Mouse (Mus musculus) c-Kit-negative CD71-positive TER-119-positive erythroid progenitor cells, embryonic 14.5 days (primary cell): ENCODE data around the gene Ermap.

Experiments used
- DNase-seq: peaks from one replicate; pipeline ENCODE4 v3.0.0-alpha.2; 2013; ENCODE audit warnings: low read depth, low spot score

Ermap gene

GRCm38 (mm10) chr4:119138171-119138570 is 51.6 kb downstream of the Ermap start:
- DNase-seq: no peak

DNA sequence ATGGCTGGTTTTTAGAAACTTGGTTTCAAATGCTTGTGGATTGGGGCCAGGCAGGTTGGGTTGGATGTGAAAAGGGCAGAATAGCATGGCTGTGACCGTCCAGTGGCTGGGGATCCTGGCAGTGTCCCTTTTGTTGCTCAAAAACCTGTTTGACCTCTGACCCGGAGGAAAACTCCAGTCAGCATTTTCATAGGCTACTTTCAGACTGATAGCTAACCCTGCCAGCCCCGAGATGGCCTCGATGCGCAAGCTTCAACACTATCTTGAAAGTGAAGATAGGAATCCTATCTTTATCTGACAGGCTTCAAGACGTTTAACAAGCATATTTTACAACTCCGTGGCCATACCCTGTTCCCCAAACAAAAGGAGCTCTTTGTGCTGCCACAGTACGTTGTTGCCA is 52.5 kb downstream of the Ermap start:
- no peak for DNase-seq

DNA sequence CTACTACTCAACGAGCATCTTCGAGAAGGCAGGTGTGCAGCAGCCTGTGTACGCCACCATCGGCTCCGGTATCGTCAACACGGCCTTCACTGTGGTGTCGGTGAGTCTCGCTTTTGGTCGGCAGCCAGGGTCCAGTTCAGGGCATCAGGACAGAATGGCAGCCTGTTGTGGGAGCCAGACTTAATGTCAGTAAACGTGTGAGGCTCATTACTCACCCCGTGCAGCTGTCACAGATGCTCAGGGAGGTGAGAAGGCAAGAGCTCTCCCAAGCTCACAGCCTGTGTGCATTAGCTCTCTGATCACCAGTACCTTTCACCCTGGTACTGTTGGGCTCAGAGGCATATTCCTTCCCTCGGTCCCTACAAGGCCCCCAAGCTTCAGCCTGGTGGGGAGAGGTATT is 56.0 kb downstream of the Ermap start:
- no peak for DNase-seq

GRCm38 (mm10) chr4:119133306-119133705 is 56.5 kb downstream of the Ermap start:
- DNase-seq: no peak

- no peak for DNase-seq
Observed at GRCm38 (mm10) chr4:119131189-119131910, 58.5 kb downstream of the Ermap start.

- no peak for DNase-seq
Observed at GRCm38 (mm10) chr4:119129096-119129495, 60.7 kb downstream of the Ermap start.

- no peak for DNase-seq
Observed at GRCm38 (mm10) chr4:119128547-119128946, 61.3 kb downstream of the Ermap start.

- no peak for DNase-seq
Observed at GRCm38 (mm10) chr4:119127229-119127628, 62.6 kb downstream of the Ermap start.

DNA sequence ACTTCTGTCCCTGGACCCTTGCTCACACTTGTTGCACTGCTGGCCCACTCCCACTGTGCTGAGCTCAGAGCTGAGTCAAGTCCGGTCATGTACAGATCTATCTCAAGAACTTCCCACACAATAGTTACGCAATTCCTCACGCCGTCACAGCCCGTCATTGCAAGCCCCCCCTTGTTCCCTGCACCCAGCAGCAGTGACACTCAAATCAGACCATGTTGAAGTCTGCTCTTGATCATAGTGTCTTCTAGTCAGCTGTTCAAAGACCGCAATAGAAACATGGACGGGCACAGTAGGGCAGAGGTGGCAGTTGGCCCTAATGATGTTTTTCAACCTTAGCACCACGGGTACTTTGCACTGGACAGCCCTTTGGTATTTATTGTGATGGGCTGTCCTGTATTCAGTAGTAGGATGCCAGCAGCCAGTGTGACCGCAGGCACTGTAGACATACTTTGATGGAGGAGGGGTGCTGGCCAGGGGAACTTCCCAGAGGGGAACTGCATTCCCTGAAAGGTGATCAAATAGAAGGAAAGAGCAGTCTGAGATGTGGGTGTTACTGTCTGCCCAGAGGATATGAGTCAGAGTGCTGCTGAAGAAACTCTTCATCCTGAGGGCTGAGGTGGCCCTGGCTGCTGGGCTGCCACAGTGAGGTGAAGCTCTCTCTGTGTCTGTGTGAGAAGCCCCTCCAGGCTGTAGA is 64.1 kb downstream of the Ermap start:
- no peak for DNase-seq
